Mouse (Mus musculus) liver, embryonic 14.5 days (tissue): ENCODE data around the gene Gnaq. TPM values are rescaled to one million over a fixed set of nuclear protein-coding genes. Genes with fewer than 3 reads are reported as not detected.
"Not testable (repeated sequence)": the region's sequence is repeated elsewhere in the genome, so short reads cannot be mapped to it uniquely, and the experiment has no call there.

Source experiments
- ATAC-seq: fragments of 200-750 bp; cut with Nextera tagmentation; 2 replicates; pipeline ENCODE4 v1.8.0; 2017; ENCODE audit warnings: moderate number of reproducible peaks, mild to moderate bottlenecking, moderate library complexity; ENCODE audit not compliant: insufficient read depth
- DNase-seq, 3 experiments: peaks; one replicate each; pipeline ENCODE4 v3.0.0-alpha.2; 2012 to 2013; ENCODE audit warnings: low read depth in 3 of 3, low spot score in 3 of 3
- H3K27ac ChIP-seq: fragments of 300-500 bp; sonication (generic); 2 replicates; pipeline ENCODE4 v1.5.1; 2014; ENCODE audit warnings: moderate library complexity, mild to moderate bottlenecking, control low read depth, inconsistent platforms
- H3K27me3 ChIP-seq: fragments of 300-500 bp; sonication (generic); 2 replicates; pipeline ENCODE4 v1.6.1; 2014; ENCODE audit warnings: mild to moderate bottlenecking, low read length, moderate library complexity; ENCODE audit not compliant: control insufficient read depth, insufficient read depth
- H3K36me3 ChIP-seq: fragments of 300-500 bp; sonication (generic); replicated peaks from 2 replicates; pipeline ENCODE4 v1.6.1; 2014; ENCODE audit warnings: low read depth; ENCODE audit not compliant: control insufficient read depth, insufficient read depth
- H3K4me1 ChIP-seq, 2 experiments: fragments of 200-500 bp in 1 of 2; fragments of 300-500 bp in 1 of 2; sonication (generic) in 1 of 2; replicated peaks; 2 replicates each; pipeline ENCODE4 v1.6.1; 2012 to 2014; ENCODE audit warnings: antibody characterized with exemption in 1 of 2, inconsistent platforms in 1 of 2, low read length in 1 of 2; ENCODE audit not compliant: control insufficient read depth in 2 of 2, insufficient read depth in 2 of 2
- H3K4me2 ChIP-seq: fragments of 300-500 bp; sonication (generic); 2 replicates; pipeline ENCODE4 v1.6.1; 2014; ENCODE audit warnings: low read depth, mild to moderate bottlenecking, control low read depth, moderate library complexity
- H3K4me3 ChIP-seq, 2 experiments: fragments of 200-500 bp in 1 of 2; fragments of 300-500 bp in 1 of 2; sonication (generic) in 1 of 2; 2 replicates each; pipeline ENCODE4 v1.5.1; 2012 to 2014; ENCODE audit warnings: low read depth in 2 of 2, low read length in 2 of 2, mild to moderate bottlenecking in 2 of 2, control low read depth in 1 of 2, inconsistent platforms in 1 of 2, moderate library complexity in 1 of 2; ENCODE audit not compliant: insufficient read depth in 1 of 2
- H3K9ac ChIP-seq: fragments of 300-500 bp; sonication (generic); replicated peaks from 2 replicates; pipeline ENCODE4 v1.6.1; 2014; ENCODE audit warnings: mild to moderate bottlenecking, control low read depth, moderate library complexity
- H3K9me3 ChIP-seq: fragments of 300-500 bp; sonication (generic); 2 replicates; pipeline ENCODE4 v1.6.1; 2016; ENCODE audit warnings: low read length, mixed read lengths; ENCODE audit not compliant: control insufficient read depth
- CTCF ChIP-seq: IDR thresholded peaks from 2 replicates; pipeline ENCODE4 v1.5.1; 2016; ENCODE audit warnings: antibody characterized with exemption, low read depth, control low read depth
- EP300 ChIP-seq: IDR thresholded peaks from 2 replicates; pipeline ENCODE4 v1.6.1; 2016; ENCODE audit warnings: antibody characterized with exemption, low read depth
- WGBS: fragments of 180-500 bp; shearing (Covaris S2); extraction: QIAGEN DNeasy Blood & Tissue Kit; methylation state at CpG from one replicate; pipeline ENCODE4 v1.1.7; 2014; ENCODE audit not compliant: insufficient replicate concordance; 5-methylcytosine and 5-hydroxymethylcytosine counted together
- polyA plus RNA-seq, 2 experiments: library from polyadenylated mRNA; depleted of rRNA in 1 of 2; stranded (reverse) in 1 of 2; unstranded in 1 of 2; fragments of >200 nt; fragmentation: Nextera tagmentation in 1 of 2; extraction: Ambion mirVana in 1 of 2; gene quantifications; 2 replicates each; pipeline versions ENCODE4 v1.2.1 to v1.2.3; 2012 to 2014

Gene Gnaq
- polyA plus RNA-seq (2012; rRNA removed) (2.1 and 2.7 TPM in 2 replicates), polyA plus RNA-seq (2014; fragmentation: Nextera tagmentation; extraction: Ambion mirVana) (1.4 and 1.7 TPM in 2 replicates)

DNA sequence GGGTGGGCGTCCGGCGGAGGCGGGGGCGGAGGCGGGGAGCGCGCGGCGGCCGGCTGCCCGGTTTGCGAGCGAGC, at the start of gene Gnaq:
Gnaq (plus strand) TSS at position 41 of the 74 bp plus-strand sequence.
- TF ChIP-seq EP300: no peak
- no peak for TF ChIP-seq CTCF
- H3K27me3 ChIP-seq: peaks cover 44% of the 10 kb centered on the region
- 0% methylated on average over 10 of the region's 14 CpGs for WGBS

DNA sequence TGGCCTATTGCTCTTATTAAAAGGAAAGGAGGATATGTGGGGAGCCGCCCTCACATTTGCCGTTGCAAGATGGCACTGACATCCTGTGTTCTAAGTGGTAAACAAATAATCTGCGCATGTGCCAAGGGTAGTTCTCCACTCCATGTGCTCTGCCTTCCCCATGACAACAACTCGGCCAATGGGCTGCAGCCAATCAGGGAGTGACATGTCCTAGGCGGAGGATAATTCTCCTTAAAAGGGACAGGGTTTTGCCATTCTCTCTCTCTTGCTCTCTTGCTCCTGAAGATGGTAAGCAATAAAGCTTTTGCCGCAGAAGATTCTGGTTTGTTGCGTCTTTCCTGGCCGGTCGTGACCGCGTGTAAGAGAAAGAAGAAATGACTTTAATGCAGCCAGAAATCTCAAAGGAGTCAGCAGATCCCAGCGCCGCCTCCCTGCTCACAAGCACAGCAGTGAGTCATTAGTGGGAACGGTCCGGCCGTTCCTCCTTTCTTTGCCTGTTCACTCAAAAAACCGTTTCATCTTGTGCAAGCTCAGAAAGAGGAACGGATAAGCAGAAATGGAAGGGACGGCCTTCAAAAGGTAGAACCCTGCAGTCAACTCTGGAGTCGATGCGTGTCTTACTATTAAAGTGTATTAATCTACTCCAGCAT, 48.5 kb upstream of the Gnaq start:
- 72% methylated on average over 20 of the region's 21 CpGs for WGBS
- H3K9ac ChIP-seq, H3K4me1 ChIP-seq, H3K27ac ChIP-seq, H3K9me3 ChIP-seq, H3K36me3 ChIP-seq, H3K4me2 ChIP-seq, ATAC-seq, H3K4me3 ChIP-seq, H3K27me3 ChIP-seq: not testable (repeated sequence)
- DNase-seq: peak in 2 of 3 experiments; percentile 3 to 9

More for the DNA sequence above, at the start of gene Gnaq:
- DNase-seq (no peak), ATAC-seq (no peak)
- Histone ChIP-seq H3K4me3 (peak within 1 kb of the TSS; percentile 60 to 66), H3K4me2 (peak within 1 kb of the TSS; percentile 67), H3K27ac (no peak within 1 kb of the TSS), H3K9ac (peak within 1 kb of the TSS; percentile 56), H3K36me3 (no peaks in the 10 kb centered on the region), H3K9me3 (no peaks in the 10 kb centered on the region), H3K4me1 (peaks cover 0 to 12% of the 10 kb centered on the region in 2 experiments; a peak in 2 of 4 replicates)

DNA sequence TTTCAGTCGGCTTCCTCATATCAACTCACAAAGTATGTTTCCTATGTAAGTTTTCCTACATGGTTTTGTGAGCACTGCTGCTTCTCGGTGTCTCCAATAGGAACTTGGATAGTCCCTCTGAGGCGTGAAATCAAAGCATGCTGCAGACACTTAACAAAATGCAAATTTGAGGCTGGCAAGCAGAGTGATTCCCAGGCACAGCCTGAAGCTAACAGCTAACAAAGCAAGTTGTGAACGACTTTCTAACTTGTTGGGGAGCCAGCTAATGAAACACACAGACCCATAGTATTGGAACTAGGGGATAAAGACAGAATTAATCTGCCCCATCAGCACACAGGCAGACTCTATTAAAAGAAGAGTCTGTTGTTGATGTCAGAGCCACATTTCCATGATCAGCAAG, 47.4 kb upstream of the Gnaq start:
- Histone ChIP-seq H3K4me1 (no peaks in the 10 kb centered on the region), H3K27me3 (no peaks in the 10 kb centered on the region), H3K9ac (no peak overlapping the region), H3K27ac (no peak overlapping the region), H3K36me3 (no peaks in the 10 kb centered on the region), H3K4me3 (no peak overlapping the region), H3K9me3 (no peaks in the 10 kb centered on the region), H3K4me2 (no peak overlapping the region)
- TF ChIP-seq EP300: no peak
- TF ChIP-seq CTCF: no peak
- DNase-seq: no peak
- 61% methylated on average over 4 of the region's 4 CpGs for WGBS
- no peak for ATAC-seq

DNA sequence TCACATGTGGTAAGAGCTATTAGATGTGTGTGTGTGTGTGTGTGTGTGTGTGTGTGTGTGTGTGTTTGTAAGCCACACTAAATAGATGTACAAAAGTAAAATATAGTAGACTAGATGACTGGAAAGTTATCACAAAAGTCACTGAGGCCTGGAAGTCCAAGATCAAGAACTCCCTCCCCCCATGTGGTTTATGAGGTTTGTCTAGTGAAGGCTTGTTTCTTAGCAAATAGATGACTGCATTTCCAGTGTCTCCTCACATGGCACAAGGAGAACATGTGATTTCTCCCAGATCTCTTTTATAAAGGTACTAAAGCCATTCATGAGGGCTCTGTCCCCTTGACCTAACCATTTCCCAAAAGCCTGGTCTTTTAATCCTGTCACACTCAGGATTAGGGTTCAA, 46.5 kb upstream of the Gnaq start:
- Histone ChIP-seq H3K4me2 (no peak overlapping the region), H3K9me3 (no peaks in the 10 kb centered on the region), H3K36me3 (no peaks in the 10 kb centered on the region), H3K27ac (no peak overlapping the region), H3K4me1 (no peaks in the 10 kb centered on the region), H3K27me3 (no peaks in the 10 kb centered on the region), H3K4me3 (no peak overlapping the region), H3K9ac (no peak overlapping the region)
- DNase-seq (no peak), ATAC-seq (no peak)
- TF ChIP-seq EP300 (no peak), CTCF (no peak)

DNA sequence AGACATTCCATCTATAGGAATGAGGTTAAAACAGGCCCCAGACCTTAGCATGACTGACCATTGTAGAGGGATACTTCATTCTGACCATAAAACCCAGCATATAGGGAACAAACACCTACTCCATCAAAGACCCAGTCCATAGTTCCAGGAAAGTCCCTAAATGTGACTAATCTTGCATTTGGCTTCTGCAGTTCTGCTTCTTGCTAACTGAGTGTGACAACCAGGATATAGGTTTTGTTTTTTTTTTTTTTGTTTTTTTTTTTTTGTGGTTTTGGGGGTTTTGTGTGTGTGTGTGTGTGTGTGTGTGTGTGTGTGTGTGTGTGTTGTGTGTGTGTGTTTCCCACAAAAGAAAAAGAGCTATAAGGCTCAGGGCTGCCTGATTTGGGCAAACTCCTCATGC, 46.0 kb upstream of the Gnaq start:
- TF ChIP-seq EP300 (no peak), CTCF (no peak)
- Histone ChIP-seq H3K4me3 (no peak overlapping the region), H3K9ac (no peak overlapping the region), H3K9me3 (no peaks in the 10 kb centered on the region), H3K4me2 (no peak overlapping the region), H3K27ac (no peak overlapping the region), H3K4me1 (no peaks in the 10 kb centered on the region), H3K27me3 (no peaks in the 10 kb centered on the region), H3K36me3 (no peaks in the 10 kb centered on the region)
- DNase-seq (no peak), ATAC-seq (no peak)

DNA sequence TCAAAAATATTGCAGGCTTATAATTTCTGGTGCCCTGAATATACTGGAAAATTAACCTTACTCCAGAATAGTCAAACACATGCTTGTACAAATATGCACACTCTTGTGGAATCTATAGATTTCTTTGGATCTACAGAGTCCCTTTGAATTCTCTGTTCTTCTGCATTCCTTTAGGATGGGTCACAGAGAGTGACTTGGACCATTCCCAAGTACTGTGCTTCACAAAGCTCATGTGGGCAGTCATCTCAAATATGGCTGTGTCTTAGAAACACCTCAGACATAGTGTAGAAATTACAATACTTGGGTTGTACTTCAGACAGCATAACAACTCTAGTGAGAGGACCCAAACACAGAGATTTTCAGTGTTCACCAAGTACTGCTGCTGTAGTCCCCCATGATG, 45.2 kb upstream of the Gnaq start:
- H3K36me3 ChIP-seq: no peaks in the 10 kb centered on the region
- H3K4me3 ChIP-seq: no peak overlapping the region
- H3K4me2 ChIP-seq: no peak overlapping the region
- H3K27ac ChIP-seq: no peak overlapping the region
- H3K9me3 ChIP-seq: no peaks in the 10 kb centered on the region
- TF ChIP-seq CTCF: no peak
- no peak for TF ChIP-seq EP300
- ATAC-seq: no peak
- DNase-seq: no peak
- H3K27me3 ChIP-seq: no peaks in the 10 kb centered on the region
- H3K9ac ChIP-seq: no peak overlapping the region
- no peaks in the 10 kb centered on the region for H3K4me1 ChIP-seq
